Mouse (Mus musculus) E14TG2a.4 (cell line): ENCODE results near the gene Nfatc3.

Experiments
- CTCF ChIP-seq: conservative IDR thresholded peaks from 2 replicates; pipeline ENCODE4 v1.5.1; 2014; ENCODE audit warnings: low read length
- NANOG ChIP-seq: IDR thresholded peaks from 2 replicates; pipeline ENCODE4 v1.6.1; 2014; ENCODE audit warnings: borderline replicate concordance, low read length, mixed read lengths
- POU5F1 ChIP-seq: IDR thresholded peaks from 2 replicates; pipeline ENCODE4 v1.6.1; 2014; ENCODE audit warnings: low read length, borderline replicate concordance

DNA sequence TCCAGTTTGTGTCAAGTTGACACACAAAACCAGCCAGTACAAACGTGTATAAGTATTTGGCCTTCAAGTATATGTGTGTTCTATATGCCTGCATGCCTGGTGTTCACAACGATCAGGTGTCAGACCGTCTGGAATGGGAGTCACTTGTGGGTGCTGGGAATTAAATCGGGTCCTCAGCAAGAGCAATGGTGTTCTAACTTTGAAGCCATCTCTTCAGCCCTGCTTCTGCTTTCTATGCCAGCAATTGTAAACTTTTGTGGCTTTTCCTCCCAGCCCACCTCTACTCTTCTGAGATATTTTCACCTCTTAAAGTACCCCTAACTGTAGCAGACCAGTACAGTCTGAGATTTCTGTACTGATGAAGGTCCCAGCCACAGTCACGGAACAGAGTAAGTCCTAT lies 81.6 kb downstream of the Nfatc3 start:
- no peak for TF ChIP-seq CTCF
- TF ChIP-seq POU5F1 = no peak
- TF ChIP-seq NANOG = no peak
